Mouse (Mus musculus) retina, postnatal 7 days (tissue): ENCODE measurements at regions not wholly inside any gene's neighbourhood (a gene's known extent, or its start where the extent isn't known, plus 50 kb on each side); places are given as distances from the start of the nearest gene placed in this dataset.
"Not testable (repeated sequence)": the region's sequence is repeated elsewhere in the genome, so short reads cannot be mapped to it uniquely, and the experiment has no call there.

ENCODE experiments used
- DNase-seq: peaks from one replicate; pipeline ENCODE4 v3.0.0-alpha.2; 2012; ENCODE audit warnings: low read depth, low spot score

DNA sequence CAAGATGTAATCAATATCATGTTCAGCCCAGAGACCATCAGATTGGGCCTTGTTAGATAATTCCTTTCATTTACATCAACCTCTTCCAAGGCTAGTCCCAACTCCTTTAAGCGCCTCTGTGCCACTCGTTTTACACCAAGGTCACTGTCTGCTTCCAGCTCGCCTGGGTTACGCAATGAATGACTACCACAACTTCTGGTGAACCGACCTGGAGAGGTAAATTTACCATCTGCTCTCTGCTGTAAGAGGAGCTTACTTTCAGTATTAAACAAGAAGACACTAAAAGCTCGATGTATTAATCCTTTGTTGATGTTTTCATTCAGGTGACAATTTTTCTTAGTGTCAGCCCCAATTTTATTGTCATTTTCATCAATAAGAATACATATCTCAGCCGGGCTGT, 51.7 kb upstream of the Fam174b start:
- no peak for DNase-seq

DNA sequence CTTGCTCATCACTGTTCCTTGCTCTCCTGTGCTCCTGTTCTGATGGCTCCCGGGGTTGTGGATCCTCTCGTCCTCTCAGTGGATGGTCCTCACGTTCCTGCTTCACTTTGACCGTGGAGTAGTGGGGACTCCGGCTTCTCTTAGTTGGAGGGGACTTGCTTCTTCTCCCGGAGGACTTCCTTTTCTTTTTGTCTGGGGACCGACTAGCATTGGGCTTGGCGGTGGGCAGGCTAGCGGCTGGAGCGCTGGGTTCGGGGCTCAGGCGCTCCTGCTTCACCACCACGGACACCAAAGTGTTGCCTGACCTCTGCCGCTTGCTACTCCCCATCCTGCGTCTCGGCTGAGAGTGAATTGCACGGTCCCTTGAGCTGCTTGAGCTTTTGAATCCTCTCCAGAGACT, 53.9 kb upstream of the Fam174b start:
- not testable (repeated sequence) for DNase-seq

DNA sequence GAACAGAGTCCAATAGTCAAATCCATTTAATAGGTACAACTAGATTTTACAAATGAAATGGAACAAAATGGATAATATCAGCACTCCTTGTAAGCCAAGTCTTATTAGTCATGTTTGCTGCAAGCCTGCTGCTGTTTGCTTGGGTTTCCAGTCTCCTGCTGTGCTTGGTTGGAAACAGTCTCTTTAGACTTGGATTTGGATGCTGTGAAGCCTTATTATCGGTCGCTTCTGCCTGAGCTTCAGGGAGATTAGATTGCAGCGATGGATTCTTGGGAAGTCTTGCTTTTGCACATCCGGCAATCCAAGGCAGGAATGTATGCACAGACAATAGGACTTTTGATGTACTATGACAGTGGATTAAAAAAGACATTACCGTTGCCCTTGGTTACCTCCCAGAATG, 57.3 kb upstream of the Fam174b start:
- DNase-seq: no peak

GRCm38 (mm10) chr7:73670598-73670997, 69.5 kb upstream of the Fam174b start:
- no peak for DNase-seq

- no peak for DNase-seq
Observed at GRCm38 (mm10) chr7:73668791-73669190, 71.3 kb upstream of the Fam174b start.

GRCm38 (mm10) chr7:73666921-73667675, 73.0 kb upstream of the Fam174b start:
- DNase-seq: no peak

DNA sequence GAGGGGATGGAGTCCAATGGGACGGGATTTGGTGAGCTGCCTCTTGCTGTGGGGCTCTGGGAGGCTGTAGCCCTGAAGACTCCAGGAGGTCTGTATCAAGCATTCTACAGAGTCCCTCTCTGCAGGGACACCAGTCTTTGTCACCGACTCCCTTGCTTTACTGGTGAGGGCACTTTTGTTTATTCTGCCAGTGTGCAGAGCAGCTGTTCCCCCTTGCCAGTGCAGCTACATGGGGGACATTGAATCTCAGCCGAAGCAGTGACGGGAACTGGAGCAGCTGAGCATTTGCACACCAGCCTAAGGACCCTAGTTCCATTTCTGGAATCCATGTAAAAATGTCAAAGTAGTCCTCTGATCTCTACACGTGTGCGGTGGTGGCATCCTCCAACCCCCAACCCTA, 75.1 kb upstream of the Fam174b start:
- DNase-seq: no peak

DNA sequence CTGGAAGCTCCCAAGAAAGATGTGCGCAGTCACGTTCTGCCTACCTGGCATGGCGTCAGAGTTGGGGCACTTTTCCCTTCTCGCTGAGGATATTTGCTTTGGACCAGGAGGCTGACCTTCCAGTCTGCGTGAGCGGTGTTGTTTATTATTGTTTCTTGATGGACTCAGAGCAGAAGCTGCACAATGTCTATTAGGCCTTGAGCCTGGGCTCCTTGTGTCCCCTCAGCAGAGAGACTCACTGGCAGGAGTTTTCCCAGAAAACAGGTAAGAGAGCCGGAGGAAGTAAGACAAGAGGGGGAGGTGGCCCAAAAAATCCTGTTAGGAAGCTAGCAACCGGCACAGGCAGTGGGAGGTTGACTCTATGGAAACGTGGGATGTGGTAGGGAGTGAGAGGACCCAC, 77.6 kb upstream of the Fam174b start:
- DNase-seq: no peak

- DNase-seq: no peak
Observed at GRCm38 (mm10) chr7:73661901-73662300, 78.2 kb upstream of the Fam174b start.

GRCm38 (mm10) chr7:73659551-73659950, 80.6 kb upstream of the Fam174b start:
- DNase-seq: no peak

DNA sequence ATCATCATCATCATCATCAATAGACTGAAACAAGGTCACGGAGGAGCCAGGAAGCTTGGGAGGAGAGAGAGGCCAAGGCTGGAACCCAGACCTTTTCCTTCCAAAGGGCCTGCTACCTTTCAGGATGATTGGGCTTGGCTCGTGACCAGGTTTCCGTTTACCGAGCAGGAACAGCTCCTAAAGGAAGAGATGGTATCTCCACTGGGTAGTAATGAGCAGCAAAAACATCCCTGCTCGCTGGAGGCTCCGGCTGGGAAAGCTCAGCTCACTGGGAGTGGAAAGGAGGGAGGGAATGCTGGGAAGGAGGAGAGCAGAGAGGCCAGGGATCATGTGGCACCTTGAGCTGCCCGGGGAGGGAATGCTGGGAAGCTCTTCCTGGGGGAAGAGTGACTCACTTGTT, 82.8 kb upstream of the Fam174b start:
- no peak for DNase-seq

DNA sequence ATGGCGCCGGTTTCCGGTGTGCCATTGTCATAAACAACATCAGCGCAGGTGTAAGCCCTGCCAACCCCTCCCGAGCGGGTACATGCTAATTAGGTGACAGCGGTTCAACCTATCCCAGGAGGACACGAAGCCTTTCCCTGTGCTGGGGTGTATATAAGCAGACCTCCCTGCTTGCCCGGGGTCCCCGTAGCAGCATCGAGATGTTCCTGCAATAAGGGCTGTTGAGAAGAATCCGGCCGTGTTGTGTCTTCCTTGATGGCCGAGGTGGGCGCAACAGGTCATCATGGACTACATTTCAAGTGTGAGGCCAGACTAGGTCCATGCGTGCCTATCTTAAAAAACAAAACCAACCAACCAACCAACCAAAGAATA, 83.7 kb upstream of the Fam174b start:
- DNase-seq: not testable (repeated sequence)

- DNase-seq: peak; percentile 42
Observed at GRCm38 (mm10) chr7:73655787-73656423, 84.2 kb upstream of the Fam174b start.

DNA sequence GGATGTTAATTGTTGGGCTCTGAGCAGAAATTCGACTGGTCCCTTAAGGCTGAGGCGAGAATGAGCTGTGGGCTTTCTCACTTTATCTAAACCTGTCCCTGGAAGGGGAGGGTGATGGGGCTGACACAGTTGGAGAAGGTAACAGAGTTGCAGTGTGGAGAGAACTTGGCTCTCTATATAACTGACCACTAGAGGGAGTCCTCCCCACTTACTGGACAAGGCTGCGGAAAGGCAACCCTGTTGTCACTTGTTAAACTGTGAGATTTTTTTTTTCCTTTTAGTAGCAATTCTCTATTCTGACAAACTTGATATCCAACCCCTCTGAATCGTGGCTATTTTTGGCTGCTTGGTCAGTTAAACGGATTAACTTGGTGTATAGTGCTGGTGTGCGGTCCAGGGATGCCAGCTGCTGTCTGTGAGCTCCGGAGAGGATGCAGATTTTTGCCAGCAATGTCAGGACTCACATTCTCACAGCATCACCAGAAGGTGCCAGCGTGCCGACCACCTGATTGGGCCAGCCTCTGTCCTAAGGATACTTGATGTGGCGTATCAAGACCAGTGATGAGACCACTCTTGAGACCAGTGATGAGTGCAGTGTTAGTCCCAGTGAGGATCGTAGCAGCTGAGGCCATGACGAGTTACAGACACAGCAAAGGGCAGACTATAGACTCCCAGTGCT, 85.8 kb upstream of the Fam174b start:
- DNase-seq: peak; percentile 41

DNA sequence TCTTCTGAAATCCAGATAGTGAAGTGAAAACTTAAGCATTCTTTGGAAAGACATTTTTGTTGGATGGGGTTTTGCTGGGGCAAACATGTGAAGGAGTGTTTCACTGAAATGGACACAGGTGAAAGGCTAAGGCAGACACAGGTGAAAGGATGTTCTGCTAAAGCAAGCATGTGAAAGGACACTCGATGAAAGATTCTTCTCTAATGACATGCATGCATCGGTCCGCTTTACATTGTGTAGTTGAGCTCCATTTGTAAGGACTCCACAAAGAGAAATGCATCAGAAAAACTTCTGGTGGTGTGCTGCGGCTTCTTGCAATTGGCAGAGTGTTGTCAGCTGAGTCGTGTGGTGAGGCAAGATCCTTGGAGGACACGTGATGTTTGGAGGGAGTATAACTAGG, 89.2 kb upstream of the Fam174b start:
- no peak for DNase-seq

GRCm38 (mm10) chr7:73648010-73648409, 92.1 kb upstream of the Fam174b start:
- DNase-seq: peak; percentile 67

GRCm38 (mm10) chr7:73647140-73647539, 93.0 kb upstream of the Fam174b start:
- no peak for DNase-seq

- no peak for DNase-seq
Observed at GRCm38 (mm10) chr7:73646711-73647110, 93.4 kb upstream of the Fam174b start.

GRCm38 (mm10) chr7:73644362-73644904, 95.7 kb upstream of the Fam174b start:
- DNase-seq: peak; percentile 49

- DNase-seq: no peak
Observed at GRCm38 (mm10) chr7:73643993-73644335, 96.1 kb upstream of the Fam174b start.

- DNase-seq: no peak
Observed at GRCm38 (mm10) chr7:73643306-73643992, 96.7 kb upstream of the Fam174b start.

DNA sequence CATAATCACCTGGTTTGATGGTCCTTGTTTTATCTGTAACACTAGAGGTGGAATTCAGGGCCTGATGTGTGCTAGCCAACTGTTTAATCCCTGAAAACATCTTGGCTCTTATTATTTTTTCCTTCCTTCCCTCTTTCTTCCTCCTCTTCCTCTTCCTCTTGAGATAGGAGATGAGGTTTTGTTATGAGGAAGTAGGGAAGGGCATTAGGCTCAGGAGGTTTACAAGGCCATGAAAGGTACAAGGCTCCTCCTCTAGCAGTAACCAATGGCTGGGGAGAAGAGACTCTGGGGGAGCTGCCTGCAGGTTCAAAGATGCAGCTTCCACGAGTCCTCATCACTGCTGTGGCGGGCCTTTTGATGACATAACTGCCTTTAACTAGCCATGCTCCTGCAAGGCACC, 98.6 kb upstream of the Chd2 start:
- no peak for DNase-seq
